Mouse (Mus musculus): Measurements from ENCODE around the gene Iqgap2. TPM values are rescaled to one million over a fixed set of nuclear protein-coding genes. Genes with fewer than 3 reads are reported as not detected.

Iqgap2 gene
- polyA plus RNA-seq, 1 experiment from 2014 or later = 24.7 TPM

DNA sequence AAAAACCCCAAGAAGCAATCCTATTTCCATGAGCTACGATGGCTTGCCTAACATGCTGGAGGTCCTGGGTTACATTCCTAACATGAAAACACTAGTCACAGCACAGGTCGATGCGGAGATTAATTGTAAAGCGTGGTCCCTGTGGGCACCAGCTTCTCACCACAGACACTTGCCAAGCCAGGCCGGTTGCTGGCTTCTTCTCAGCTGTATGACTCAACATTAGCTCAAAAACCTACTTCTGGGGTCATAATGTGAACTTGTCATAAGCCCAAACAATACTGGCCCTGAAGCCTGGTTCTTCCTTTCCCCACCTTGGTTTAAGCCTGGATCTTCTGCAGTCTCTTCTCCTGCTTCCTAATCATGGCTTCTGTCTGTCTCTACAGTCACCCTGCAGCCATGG, 306.8 kb downstream of the Iqgap2 start:
- H3K4me3 ChIP-seq (ENCODE audit: low read depth, low read length) = no peak overlapping the region
- no peaks in the 10 kb centered on the region for H3K36me3 ChIP-seq (ENCODE audit: control insufficient read depth, insufficient read depth, low read length)
- no peak overlapping the region for H3K27ac ChIP-seq (ENCODE audit: low read depth)
- DNase-seq (ENCODE audit: low spot score) (no peak), ATAC-seq (replicated peaks; ENCODE audit: low FRiP score, low TSS enrichment, low read depth) (no peak)
- no peak overlapping the region for H3K9ac ChIP-seq (ENCODE audit: low read length)
- H3K4me1 ChIP-seq (replicated peaks; ENCODE audit: control insufficient read depth, insufficient read depth, low read length) = no peaks in the 10 kb centered on the region
- no peak overlapping the region for H3K4me2 ChIP-seq (ENCODE audit: low read length)
- H3K27me3 ChIP-seq (replicated peaks; ENCODE audit: control insufficient read depth, insufficient read depth, low read length) = no peaks in the 10 kb centered on the region
- whole genome bisulfite sequencing = 83% methylated on average over 5 of the region's 5 CpGs
- no peaks in the 10 kb centered on the region for H3K9me3 ChIP-seq (ENCODE audit: control insufficient read depth, low read length)

DNA sequence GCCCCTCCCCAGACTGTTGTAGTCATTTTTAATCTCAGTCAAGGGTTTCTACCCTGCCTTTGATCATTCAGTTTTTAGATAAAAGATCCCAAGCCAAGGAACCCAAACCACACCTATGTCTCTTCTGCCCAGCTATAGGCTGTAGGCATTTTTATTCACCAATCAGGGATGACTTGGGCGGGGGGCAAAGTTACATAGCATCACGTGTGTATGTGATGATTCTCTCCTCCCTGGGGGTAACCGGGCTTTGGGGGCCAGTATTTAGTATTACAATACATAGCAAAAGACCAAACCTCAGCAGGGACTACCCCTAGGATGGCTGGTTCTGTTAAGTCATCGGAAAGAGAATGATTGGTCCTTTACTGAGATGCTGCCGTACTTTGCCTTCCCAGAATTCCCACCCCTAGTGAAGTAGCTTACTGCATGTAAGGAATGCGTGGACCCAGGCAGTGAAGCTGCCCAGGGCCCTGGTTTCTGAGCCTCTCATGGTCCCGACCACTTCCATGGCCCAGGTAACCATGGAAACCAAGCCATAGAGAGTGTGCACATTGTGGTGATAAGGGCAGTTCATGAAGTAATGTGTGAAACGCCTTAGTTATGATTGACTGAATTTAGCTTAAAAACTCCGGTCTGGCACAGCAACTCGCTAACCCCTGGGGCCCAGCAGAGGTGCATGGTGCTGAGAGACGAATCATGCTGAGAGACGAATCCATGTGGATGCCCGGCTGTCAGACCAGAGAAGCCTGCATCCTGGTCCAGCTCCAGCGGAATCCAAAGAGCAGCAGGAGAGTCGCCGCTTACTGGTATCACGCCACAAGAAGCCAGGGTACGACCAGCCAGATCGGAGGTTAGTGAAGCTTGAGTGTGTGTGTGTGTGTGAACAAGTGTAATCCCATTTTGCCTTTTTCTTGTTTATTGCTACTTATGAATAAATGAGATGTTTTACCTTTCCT, 308.2 kb downstream of the Iqgap2 start:
- no peak for DNase-seq (ENCODE audit: low spot score)
- H3K9me3 ChIP-seq (ENCODE audit: control insufficient read depth, low read length) = no peaks in the 10 kb centered on the region
- no peak overlapping the region for H3K4me2 ChIP-seq (ENCODE audit: low read length)
- no peak overlapping the region for H3K4me3 ChIP-seq (ENCODE audit: low read depth, low read length)
- H3K9ac ChIP-seq (ENCODE audit: low read length) = no peak overlapping the region
- H3K27ac ChIP-seq (ENCODE audit: low read depth) = no peak overlapping the region
- no peaks in the 10 kb centered on the region for H3K27me3 ChIP-seq (replicated peaks; ENCODE audit: control insufficient read depth, insufficient read depth, low read length)
- ATAC-seq (replicated peaks; ENCODE audit: low FRiP score, low TSS enrichment, low read depth) = no peak
- no peaks in the 10 kb centered on the region for H3K4me1 ChIP-seq (replicated peaks; ENCODE audit: control insufficient read depth, insufficient read depth, low read length)
- no peaks in the 10 kb centered on the region for H3K36me3 ChIP-seq (ENCODE audit: control insufficient read depth, insufficient read depth, low read length)
- WGBS = 66% methylated on average over 19 of the region's 19 CpGs

DNA sequence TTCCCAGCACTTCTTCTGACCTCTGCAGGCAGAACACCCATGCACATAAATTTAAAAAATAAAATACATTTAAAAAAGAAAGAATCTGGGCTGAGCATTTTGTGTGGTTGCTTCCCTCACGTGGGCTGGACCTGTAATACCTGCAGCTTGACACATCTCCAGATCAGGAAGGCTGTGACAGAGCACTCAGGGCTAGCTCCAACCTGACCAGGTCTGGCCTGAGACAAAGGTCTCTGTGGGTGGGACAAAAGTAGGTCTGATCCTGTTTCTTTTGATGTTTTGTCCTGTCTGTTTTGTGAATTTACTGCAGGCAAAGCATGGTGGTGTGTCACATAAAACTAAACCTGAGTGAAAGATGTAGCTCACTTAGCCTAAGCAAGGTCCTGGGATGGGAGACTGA, 309.9 kb downstream of the Iqgap2 start:
- no peak for DNase-seq (ENCODE audit: low spot score)
- no peaks in the 10 kb centered on the region for H3K27me3 ChIP-seq (replicated peaks; ENCODE audit: control insufficient read depth, insufficient read depth, low read length)
- no peak overlapping the region for H3K9ac ChIP-seq (ENCODE audit: low read length)
- ATAC-seq (replicated peaks; ENCODE audit: low FRiP score, low TSS enrichment, low read depth) = no peak
- H3K4me1 ChIP-seq (replicated peaks; ENCODE audit: control insufficient read depth, insufficient read depth, low read length) = no peaks in the 10 kb centered on the region
- no peak overlapping the region for H3K4me2 ChIP-seq (ENCODE audit: low read length)
- H3K36me3 ChIP-seq (ENCODE audit: control insufficient read depth, insufficient read depth, low read length) = no peaks in the 10 kb centered on the region
- H3K9me3 ChIP-seq (ENCODE audit: control insufficient read depth, low read length) = no peaks in the 10 kb centered on the region
- H3K27ac ChIP-seq (ENCODE audit: low read depth) = no peak overlapping the region
- no peak overlapping the region for H3K4me3 ChIP-seq (ENCODE audit: low read depth, low read length)
- WGBS = 42% methylated on average over 1 of the region's 1 CpGs

DNA sequence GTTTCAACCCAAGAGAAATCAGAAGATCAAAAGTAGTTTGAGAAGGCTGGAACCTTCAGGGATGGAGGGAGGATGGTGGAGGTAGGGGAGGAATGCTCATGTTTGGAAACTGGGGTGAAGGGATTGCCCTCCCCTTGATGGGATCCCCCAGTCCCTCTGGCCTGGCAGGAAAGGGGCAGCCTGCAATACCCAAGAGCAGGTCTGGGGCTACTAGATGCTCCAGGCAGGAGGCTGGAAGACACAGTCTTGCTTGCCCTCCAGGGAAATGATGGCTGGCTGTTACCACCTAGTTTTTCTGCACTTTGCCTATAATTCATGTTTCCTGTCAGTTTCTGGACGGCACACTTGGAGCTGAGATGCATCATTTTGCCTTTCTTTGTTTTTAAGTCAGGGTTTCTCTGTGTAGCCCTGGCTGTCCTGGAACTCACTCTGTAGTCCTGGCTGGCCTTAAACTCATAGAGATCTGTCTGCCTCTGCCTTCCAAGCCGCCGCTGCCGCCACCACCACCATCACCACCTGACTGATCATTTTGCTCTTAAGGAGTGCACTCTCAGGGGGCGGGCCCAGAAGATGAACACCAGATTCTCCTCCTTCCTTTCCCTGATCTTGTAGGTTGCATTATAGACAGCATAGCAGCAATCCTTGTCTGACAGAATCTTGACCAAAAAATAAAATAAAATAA, 313.6 kb downstream of the Iqgap2 start:
- Histone ChIP-seq H3K4me2 (ENCODE audit: low read length) (no peak overlapping the region), H3K9me3 (ENCODE audit: control insufficient read depth, low read length) (no peaks in the 10 kb centered on the region), H3K27me3 (replicated peaks; ENCODE audit: control insufficient read depth, insufficient read depth, low read length) (no peaks in the 10 kb centered on the region), H3K4me3 (ENCODE audit: low read depth, low read length) (no peak overlapping the region), H3K27ac (ENCODE audit: low read depth) (no peak overlapping the region), H3K4me1 (replicated peaks; ENCODE audit: control insufficient read depth, insufficient read depth, low read length) (no peaks in the 10 kb centered on the region), H3K9ac (ENCODE audit: low read length) (no peak overlapping the region), H3K36me3 (ENCODE audit: control insufficient read depth, insufficient read depth, low read length) (no peaks in the 10 kb centered on the region)
- DNase-seq (ENCODE audit: low spot score) (peak; percentile 47), ATAC-seq (replicated peaks; ENCODE audit: low FRiP score, low TSS enrichment, low read depth) (no peak)
- WGBS = 86% methylated on average over 5 of the region's 5 CpGs

Other genes with a start within 250 kb of the Iqgap2 start
- gene F2rl2, start 195.1 kb downstream of the Iqgap2 start, polyA plus RNA-seq (2014; fragmentation: Nextera tagmentation; extraction: Ambion mirVana) = 0.52 and 0.95 TPM in 2 replicates
- gene Gm20075, start 189.5 kb upstream of the Iqgap2 start, polyA plus RNA-seq (2014; fragmentation: Nextera tagmentation; extraction: Ambion mirVana) = 21.5 and 22.2 TPM in 2 replicates
- gene Gm17190, start 190.1 kb upstream of the Iqgap2 start, polyA plus RNA-seq (2014; fragmentation: Nextera tagmentation; extraction: Ambion mirVana) = not detected in 2 replicates
- 1.8 and 2.0 TPM in 2 replicates for gene Sv2c, start 240.7 kb upstream of the Iqgap2 start, polyA plus RNA-seq (2014; fragmentation: Nextera tagmentation; extraction: Ambion mirVana)